In genomic region chr14:104293147-104293546, GRCm38 (mm10) we compare ENCODE assay signal across 34 mouse cellular contexts.
"Had no signal": no experiment of that assay in that cellular context is flagged by ENCODE, and none has a peak within 500 bp of the region (broad histone marks: within the 10 kb centered on the region; RNA-seq: fewer than 3 reads in every experiment).

No protein-coding gene starts in this region.

- DNase-seq: heart, postnatal 10 days; heart, postnatal 14 days; heart, postnatal 36 days; heart, postnatal 4 days; kidney, adult 11 months; kidney, adult 18-20 months; kidney, adult 2 months; kidney, adult 8-10 months; kidney, adult 9 months; kidney, postnatal 10 days; kidney, postnatal 14 days; kidney, postnatal 25 days; kidney, postnatal 36 days; layer of hippocampus, adult 9-11 months; layer of hippocampus, postnatal 36 days had no signal

- H3K9me3 ChIP-seq: heart, embryonic 10.5 days; heart, embryonic 12.5 days; heart, embryonic 13.5 days; heart, embryonic 15.5 days; hindbrain, embryonic 10.5 days; hindbrain, embryonic 12.5 days; hindbrain, embryonic 13.5 days; hindbrain, embryonic 15.5 days; intestine, embryonic 15.5 days; kidney, embryonic 15.5 days had no signal

- H3K27ac ChIP-seq: heart, embryonic 10.5 days; heart, embryonic 13.5 days; heart, embryonic 15.5 days; hindbrain, embryonic 12.5 days; hindbrain, embryonic 13.5 days; hindbrain, embryonic 14.5 days; hindbrain, embryonic 15.5 days; hindbrain, postnatal 0 days; intestine, embryonic 15.5 days; kidney, embryonic 15.5 days; kidney, postnatal 0 days; layer of hippocampus, adult 2 months had no signal

- H3K27me3 ChIP-seq: heart, embryonic 12.5 days; heart, embryonic 13.5 days; heart, embryonic 15.5 days; hindbrain, embryonic 12.5 days; intestine, embryonic 15.5 days; kidney, embryonic 15.5 days had no signal

- H3K4me2 ChIP-seq: heart, embryonic 11.5 days; heart, embryonic 12.5 days; heart, embryonic 13.5 days; heart, embryonic 15.5 days; hindbrain, embryonic 12.5 days; hindbrain, embryonic 13.5 days; hindbrain, embryonic 14.5 days; hindbrain, embryonic 15.5 days; intestine, embryonic 15.5 days; kidney, embryonic 15.5 days had no signal

- H3K9ac ChIP-seq: heart, embryonic 12.5 days; heart, embryonic 13.5 days; heart, embryonic 15.5 days; hindbrain, embryonic 12.5 days; hindbrain, embryonic 13.5 days; hindbrain, embryonic 14.5 days; hindbrain, embryonic 15.5 days; intestine, embryonic 15.5 days; kidney, embryonic 15.5 days had no signal

- H3K4me1 ChIP-seq: heart, embryonic 10.5 days; heart, embryonic 12.5 days; heart, embryonic 13.5 days; heart, embryonic 15.5 days; intestine, embryonic 15.5 days had no signal

- ATAC-seq: hindbrain, embryonic 16.5 days; hindbrain, postnatal 0 days; inflammation-experienced regulatory T-cells, adult 6 months; intestine, embryonic 15.5 days; intestine, embryonic 16.5 days; intestine, postnatal 0 days had no signal

- H3K4me3 ChIP-seq: heart, embryonic 10.5 days; heart, embryonic 12.5 days; heart, embryonic 13.5 days; heart, embryonic 15.5 days; hindbrain, embryonic 10.5 days; hindbrain, embryonic 12.5 days; hindbrain, embryonic 13.5 days; hindbrain, embryonic 15.5 days; intestine, embryonic 15.5 days; kidney, embryonic 15.5 days; layer of hippocampus, adult 2 months had no signal

- H3K36me3 ChIP-seq: heart, embryonic 10.5 days; heart, embryonic 12.5 days; heart, embryonic 13.5 days; heart, embryonic 15.5 days; hindbrain, embryonic 10.5 days; hindbrain, embryonic 12.5 days; hindbrain, embryonic 13.5 days; hindbrain, embryonic 15.5 days; intestine, embryonic 15.5 days; kidney, embryonic 15.5 days had no signal
